Mouse (Mus musculus) kidney, adult 2 months (tissue): ENCODE data around the gene Apeh.

ENCODE experiments used
- CTCF ChIP-seq: fragments of 200-500 bp; conservative IDR thresholded peaks from 2 replicates; pipeline ENCODE4 v1.5.1; 2011; ENCODE audit warnings: low read depth, mild to moderate bottlenecking, control low read depth, low read length, moderate library complexity, mixed read lengths; ENCODE audit not compliant: insufficient read depth, insufficient read length
- POLR2A ChIP-seq: fragments of 200-500 bp; IDR thresholded peaks from one replicate; pipeline ENCODE4 v1.6.1; 2011; ENCODE audit warnings: low read depth, low read length, control low read depth

DNA sequence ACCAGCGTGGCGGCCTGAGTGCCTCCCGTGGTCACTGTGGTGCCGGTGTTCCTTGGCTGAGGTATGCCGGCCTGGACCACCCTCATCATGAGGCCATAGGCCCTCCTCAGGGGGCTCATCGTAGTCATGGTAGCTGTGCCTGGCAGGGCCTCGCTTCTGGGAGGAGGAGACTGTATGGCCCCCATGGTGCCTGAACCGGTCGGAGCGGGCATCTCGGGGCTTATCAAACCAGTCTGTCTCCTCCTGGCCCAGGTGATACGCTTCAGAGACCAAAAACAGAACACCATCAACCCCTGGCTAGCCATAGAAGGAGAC, 11.1 kb upstream of the Apeh start:
- TF ChIP-seq CTCF (no peak), POLR2A (no peak)
